Mouse (Mus musculus) CH12.LX (cell line): ENCODE measurements around the gene Tmsb4x. TPM values are rescaled to one million over a fixed set of nuclear protein-coding genes. Genes with fewer than 3 reads are reported as not detected.

Source experiments
- DNase-seq: peaks from one replicate; pipeline ENCODE4 v3.0.0-alpha.2; 2013; ENCODE audit errors: extremely low read depth
- H3K27ac ChIP-seq: 2 replicates; pipeline ENCODE4 v1.5.1; 2012; ENCODE audit warnings: low read depth, mild to moderate bottlenecking, control low read depth, moderate library complexity; ENCODE audit not compliant: insufficient read depth
- H3K27me3 ChIP-seq: replicated peaks from 2 replicates; pipeline ENCODE3; 2012; ENCODE audit warnings: inconsistent platforms
- H3K36me3 ChIP-seq, 2 experiments: replicated peaks in 1 of 2; 2 replicates each; pipeline versions ENCODE3 to v1.6.1; 2012; ENCODE audit warnings: inconsistent platforms in 1 of 2, low read length in 1 of 2, mild to moderate bottlenecking in 1 of 2, mixed read lengths in 1 of 2, moderate library complexity in 1 of 2; ENCODE audit not compliant: control insufficient read depth in 1 of 2, insufficient read depth in 1 of 2
- H3K4me1 ChIP-seq, 2 experiments: 2 replicates each; pipeline ENCODE4 v1.6.1; 2012; ENCODE audit warnings: inconsistent platforms in 1 of 2, moderate library complexity in 1 of 2; ENCODE audit not compliant: insufficient read depth in 2 of 2, control insufficient read depth in 1 of 2
- H3K4me2 ChIP-seq: 2 replicates; pipeline ENCODE4 v1.6.1; 2012; ENCODE audit warnings: low read depth, mild to moderate bottlenecking, control low read depth; ENCODE audit not compliant: poor library complexity, insufficient read depth, severe bottlenecking
- H3K4me3 ChIP-seq, 3 experiments: fragments of 150-350 bp in 1 of 3; sonication (generic) in 1 of 3; replicated peaks in 1 of 3; 2 replicates each; pipeline versions ENCODE3 to v1.5.1; 2011 to 2012; ENCODE audit warnings: low read depth in 2 of 3, low read length in 2 of 3, mild to moderate bottlenecking in 2 of 3, moderate library complexity in 2 of 3, control low read depth in 1 of 3, improper control_type of control experiment in 1 of 3, inconsistent platforms in 1 of 3, mixed read lengths in 1 of 3; ENCODE audit not compliant: poor library complexity in 1 of 3
- H3K79me2 ChIP-seq: replicated peaks from 2 replicates; pipeline ENCODE4 v1.6.1; 2012; ENCODE audit warnings: mild to moderate bottlenecking, moderate library complexity; ENCODE audit not compliant: control insufficient read depth, poor library complexity, insufficient read depth, severe bottlenecking; ENCODE audit errors: extremely low read depth
- H3K9ac ChIP-seq: 2 replicates; pipeline ENCODE4 v1.6.1; 2012; ENCODE audit warnings: low read depth, mild to moderate bottlenecking, control low read depth, moderate library complexity; ENCODE audit not compliant: insufficient read depth
- H3K9me3 ChIP-seq: replicated peaks from 2 replicates; pipeline ENCODE3; 2012; ENCODE audit warnings: low read length, inconsistent platforms, mixed read lengths
- BHLHE40 ChIP-seq: IDR thresholded peaks from 2 replicates; pipeline ENCODE4 v1.6.1; 2011; ENCODE audit warnings: mild to moderate bottlenecking, low read depth, low read length, improper control_type of control experiment
- CTCF ChIP-seq, 2 experiments: IDR thresholded peaks in 1 of 2; conservative IDR thresholded peaks in 1 of 2; 2 replicates each; pipeline ENCODE4 v1.5.1; 2011 to 2012; ENCODE audit warnings: low read depth in 2 of 2, low read length in 2 of 2, improper control_type of control experiment in 1 of 2, inconsistent platforms in 1 of 2, mild to moderate bottlenecking in 1 of 2, moderate library complexity in 1 of 2
- E2F4 ChIP-seq: IDR thresholded peaks from 2 replicates; pipeline ENCODE4 v1.6.1; 2011; ENCODE audit warnings: low read depth, low read length, improper control_type of control experiment; ENCODE audit not compliant: insufficient replicate concordance
- ETS1 ChIP-seq: conservative IDR thresholded peaks from 2 replicates; pipeline ENCODE4 v1.6.1; 2012; ENCODE audit warnings: low read depth, mild to moderate bottlenecking, inconsistent platforms, low read length, improper control_type of control experiment, moderate library complexity
- IRF4 ChIP-seq: IDR thresholded peaks from 2 replicates; pipeline ENCODE4 v1.6.1; 2014; ENCODE audit warnings: low read depth, mild to moderate bottlenecking, inconsistent platforms, low read length, improper control_type of control experiment
- JUN ChIP-seq: IDR thresholded peaks from 2 replicates; pipeline ENCODE4 v1.6.1; 2011; ENCODE audit warnings: low read depth, mild to moderate bottlenecking, low read length, improper control_type of control experiment, moderate library complexity; ENCODE audit not compliant: insufficient read depth
- MAFK ChIP-seq: IDR thresholded peaks from 2 replicates; pipeline ENCODE4 v1.6.1; 2011; ENCODE audit warnings: low read length, improper control_type of control experiment; ENCODE audit not compliant: insufficient replicate concordance
- MAX ChIP-seq: IDR thresholded peaks from 2 replicates; pipeline ENCODE4 v1.6.1; 2011; ENCODE audit warnings: low read length, improper control_type of control experiment
- MEF2A ChIP-seq: IDR thresholded peaks from 2 replicates; pipeline ENCODE4 v1.6.1; 2014; ENCODE audit warnings: low read depth, mild to moderate bottlenecking, inconsistent platforms, low read length, improper control_type of control experiment, borderline replicate concordance
- NRF1 ChIP-seq: IDR thresholded peaks from 2 replicates; pipeline ENCODE4 v1.6.1; 2014; ENCODE audit warnings: low read depth, mild to moderate bottlenecking, inconsistent platforms, low read length, improper control_type of control experiment, moderate library complexity
- POLR2A ChIP-seq: IDR thresholded peaks from 2 replicates; pipeline ENCODE4 v1.6.1; 2011; ENCODE audit warnings: low read depth, mild to moderate bottlenecking, improper control_type of control experiment, low read length
- RAD21 ChIP-seq: IDR thresholded peaks from 2 replicates; pipeline ENCODE4 v1.6.1; 2011; ENCODE audit warnings: low read depth, mild to moderate bottlenecking, low read length, improper control_type of control experiment, moderate library complexity
- RCOR1 ChIP-seq: conservative IDR thresholded peaks from 2 replicates; pipeline ENCODE4 v1.6.1; 2012; ENCODE audit warnings: low read depth, mild to moderate bottlenecking, inconsistent platforms, low read length, improper control_type of control experiment
- SIN3A ChIP-seq: IDR thresholded peaks from 2 replicates; pipeline ENCODE4 v1.6.1; 2012; ENCODE audit warnings: low read length, improper control_type of control experiment, inconsistent platforms
- SMC3 ChIP-seq: IDR thresholded peaks from 2 replicates; pipeline ENCODE4 v1.6.1; 2011; ENCODE audit warnings: low read depth, low read length, improper control_type of control experiment
- TBP ChIP-seq: conservative IDR thresholded peaks from 2 replicates; pipeline ENCODE4 v1.6.1; 2011; ENCODE audit warnings: low read depth, low read length, improper control_type of control experiment
- USF2 ChIP-seq: conservative IDR thresholded peaks from 2 replicates; pipeline ENCODE4 v1.6.1; 2011; ENCODE audit warnings: low read depth, low read length, improper control_type of control experiment
- ZKSCAN1 ChIP-seq: IDR thresholded peaks from 2 replicates; pipeline ENCODE4 v1.6.1; 2012; ENCODE audit warnings: low read depth, inconsistent platforms, low read length, improper control_type of control experiment, borderline replicate concordance
- dilution Hi-C: fragments of 300-500 bp; cut with MboI; formaldehyde crosslinking; loops from 2 replicates; pipeline ENCODE4 v1.14.3; 2020; ENCODE audit warnings: low sequenced_read_pairs; ENCODE audit not compliant: extremely low pct_unique_long_range_greater_than_20kb, extremely low pct_ligation_motif_present
- in situ Hi-C: fragments of 300-500 bp; cut with MboI; formaldehyde crosslinking; loops from 3 replicates; pipeline ENCODE4 v1.14.3; 2019; ENCODE audit warnings: low sequenced_read_pairs, low pct_ligation_motif_present, low pct_unique_long_range_greater_than_20kb, mixed read lengths
- polyA plus RNA-seq: library from polyadenylated mRNA; unstranded; fragments of >175 nt; gene quantifications from 2 replicates; pipeline ENCODE4 v1.2.1, GENCODE M21; 2012; ENCODE audit warnings: low read depth; ENCODE audit not compliant: insufficient read length
- total RNA-seq, 2 experiments: library from RNA; depleted of rRNA; stranded (reverse); fragments of 300-350 nt in 1 of 2; fragments of >200 nt in 1 of 2; gene quantifications; 2 replicates each; pipeline ENCODE4 v1.2.3; 2012 to 2014

Gene Tmsb4x
- total and polyA plus RNA-seq, 3 experiments, result 1,828 to 6,726 (median 2,307) TPM

GRCm38 (mm10) chrX:167166051-167166450, 43.1 kb downstream of the Tmsb4x start:
- Histone ChIP-seq H3K79me2 (no peaks in the 10 kb centered on the region), H3K9ac (no peak overlapping the region), H3K4me2 (no peak overlapping the region), H3K27me3 (no peaks in the 10 kb centered on the region), H3K27ac (no peak overlapping the region), H3K9me3 (no peaks in the 10 kb centered on the region), H3K36me3 (no peaks in the 10 kb centered on the region), H3K4me1 (peaks cover 0 to 7% of the 10 kb centered on the region in 2 experiments; a peak in 1 of 4 replicates), H3K4me3 (no peak overlapping the region)
- no peak for DNase-seq
- in situ Hi-C loops, result no loop called here
- no peak for TF ChIP-seq IRF4
- TF ChIP-seq ZKSCAN1, result no peak
- no peak for TF ChIP-seq SIN3A
- TF ChIP-seq SMC3, result no peak
- TF ChIP-seq RAD21, result no peak
- no peak for TF ChIP-seq RCOR1
- TF ChIP-seq CTCF (conservative IDR thresholded peaks at IDR 0.05 in 1 of 2, IDR thresholded peaks at IDR 0.05 in 1 of 2; ENCODE audit: low read depth in 2 of 2, low read length in 2 of 2), result no peak
- TF ChIP-seq ETS1, result no peak
- no peak for TF ChIP-seq POLR2A
- dilution Hi-C loops, result no loop called here

GRCm38 (mm10) chrX:167157691-167158090, 51.4 kb downstream of the Tmsb4x start:
- H3K4me3 ChIP-seq, result no peak overlapping the region

More at GRCm38 (mm10) chrX:167157691-167158090, 51.4 kb downstream of the Tmsb4x start:
- H3K79me2 ChIP-seq, result no peaks in the 10 kb centered on the region
- no peak for TF ChIP-seq ETS1
- TF ChIP-seq USF2, result no peak
- no peak for TF ChIP-seq TBP
- no peak for TF ChIP-seq NRF1
- no peak for TF ChIP-seq MEF2A
- no peak for TF ChIP-seq BHLHE40
- no peak for TF ChIP-seq E2F4
- TF ChIP-seq MAX, result no peak
- TF ChIP-seq JUN, result no peak
- TF ChIP-seq MAFK, result no peak
- TF ChIP-seq, all 38 proteins: peak for 0
- no peak overlapping the region for H3K27ac ChIP-seq
- no peak overlapping the region for H3K9ac ChIP-seq
- H3K9me3 ChIP-seq, result no peaks in the 10 kb centered on the region
- no peak for DNase-seq
- in situ Hi-C loops, result no loop called here
- dilution Hi-C loops, result no loop called here
- no peaks in the 10 kb centered on the region for H3K4me1 ChIP-seq
- no peak overlapping the region for H3K4me2 ChIP-seq
- H3K27me3 ChIP-seq, result no peaks in the 10 kb centered on the region
- H3K36me3 ChIP-seq, result no peaks in the 10 kb centered on the region

Other genes with a start within 250 kb of the Tmsb4x start
- not detected in 2 replicates for gene Tlr8, start 55.0 kb upstream of the Tmsb4x start, total RNA-seq (2012; rRNA removed)
- gene Tlr8, start 55.0 kb upstream of the Tmsb4x start, total RNA-seq (2014; rRNA removed), result not detected in 2 replicates
- not detected in 2 replicates for gene Tlr8, start 55.0 kb upstream of the Tmsb4x start, polyA plus RNA-seq
- gene Tlr7, start 121.2 kb upstream of the Tmsb4x start, total RNA-seq (2012; rRNA removed), result 10.2 and 12.6 TPM in 2 replicates
- 27.9 and 28.5 TPM in 2 replicates for gene Tlr7, start 121.2 kb upstream of the Tmsb4x start, total RNA-seq (2014; rRNA removed)
- gene Tlr7, start 121.2 kb upstream of the Tmsb4x start, polyA plus RNA-seq, result 30.8 and 34.2 TPM in 2 replicates
- 43.9 and 44.5 TPM in 2 replicates for gene Prps2, start 173.4 kb upstream of the Tmsb4x start, total RNA-seq (2012; rRNA removed)
- gene Prps2, start 173.4 kb upstream of the Tmsb4x start, total RNA-seq (2014; rRNA removed), result 73.1 and 74.8 TPM in 2 replicates
- gene Prps2, start 173.4 kb upstream of the Tmsb4x start, polyA plus RNA-seq, result 74.3 and 77.5 TPM in 2 replicates